Mouse (Mus musculus) embryonic facial prominence, embryonic 15.5 days (tissue): Measurements from ENCODE around the gene Sipa1l1. TPM values are rescaled to one million over a fixed set of nuclear protein-coding genes. Genes with fewer than 3 reads are reported as not detected.

Experiments used
- ATAC-seq: fragments of 200-750 bp; cut with Nextera tagmentation; 2 replicates; pipeline ENCODE4 v1.8.0; 2017; ENCODE audit warnings: low read depth, moderate TSS enrichment; ENCODE audit not compliant: insufficient number of reproducible peaks, low FRiP score, low TSS enrichment
- H3K27ac ChIP-seq: fragments of 300-500 bp; sonication (generic); replicated peaks from 2 replicates; pipeline ENCODE4 v1.5.1; 2015; ENCODE audit warnings: mild to moderate bottlenecking, inconsistent platforms
- H3K27me3 ChIP-seq: fragments of 300-500 bp; sonication (generic); 2 replicates; pipeline ENCODE4 v1.6.1; 2015; ENCODE audit warnings: inconsistent platforms
- H3K36me3 ChIP-seq: fragments of 300-500 bp; sonication (generic); 2 replicates; pipeline ENCODE4 v1.6.1; 2015; ENCODE audit warnings: mild to moderate bottlenecking, inconsistent platforms
- H3K4me1 ChIP-seq: fragments of 300-500 bp; sonication (generic); 2 replicates; pipeline ENCODE4 v1.6.1; 2015; ENCODE audit warnings: inconsistent platforms
- H3K4me2 ChIP-seq: fragments of 300-500 bp; sonication (generic); replicated peaks from 2 replicates; pipeline ENCODE4 v1.6.1; 2015; ENCODE audit warnings: mild to moderate bottlenecking, inconsistent platforms
- H3K4me3 ChIP-seq: fragments of 300-500 bp; sonication (generic); replicated peaks from 2 replicates; pipeline ENCODE4 v1.5.1; 2015; ENCODE audit warnings: mild to moderate bottlenecking, inconsistent platforms
- H3K9ac ChIP-seq: fragments of 300-500 bp; sonication (generic); 2 replicates; pipeline ENCODE4 v1.6.1; 2015; ENCODE audit warnings: inconsistent platforms
- H3K9me3 ChIP-seq: fragments of 300-500 bp; sonication (generic); replicated peaks from 2 replicates; pipeline ENCODE4 v1.6.1; 2016; ENCODE audit warnings: inconsistent platforms
- WGBS: fragments of 180-500 bp; shearing (Covaris S2); methylation state at CpG from one replicate; pipeline ENCODE4 v1.1.7; 2015; 5-methylcytosine and 5-hydroxymethylcytosine counted together
- polyA plus RNA-seq: library from polyadenylated mRNA; unstranded; fragments of >200 nt; fragmentation: Nextera tagmentation; extraction: Ambion mirVana; gene quantifications from 2 replicates; pipeline ENCODE4 v1.2.1, GENCODE M21; 2015

Sipa1l1 gene
- polyA plus RNA-seq, 1 experiment from 2014 or later, result 29.8 TPM

DNA sequence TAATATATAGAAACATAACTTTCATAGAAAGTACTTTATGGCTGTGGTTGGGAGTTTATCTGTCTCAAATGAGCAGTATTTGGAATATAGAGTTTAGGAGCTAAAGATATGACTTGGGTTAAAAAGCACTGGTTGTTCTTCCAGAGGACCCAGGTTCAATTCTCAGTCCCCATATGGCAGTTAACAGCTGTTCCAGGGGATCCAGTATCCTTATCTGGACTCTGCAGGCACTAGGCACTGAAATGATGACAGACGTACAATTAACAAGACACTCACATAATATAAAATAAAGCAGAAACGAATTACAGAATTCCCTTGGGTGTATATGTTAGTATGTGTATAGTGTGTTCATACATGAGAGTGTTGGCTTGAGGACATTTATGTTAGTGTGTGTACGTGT is 64.1 kb downstream of the Sipa1l1 start:
- H3K4me1 ChIP-seq, result peaks cover 20% of the 10 kb centered on the region; the same call in 1 of the 2 replicates
- H3K4me2 ChIP-seq, result no peak overlapping the region
- no peaks in the 10 kb centered on the region for H3K9me3 ChIP-seq
- no peaks in the 10 kb centered on the region for H3K27me3 ChIP-seq
- no peak overlapping the region for H3K27ac ChIP-seq
- no peak overlapping the region for H3K4me3 ChIP-seq
- 82% methylated on average over 3 of the region's 3 CpGs for WGBS
- H3K9ac ChIP-seq, result no peak overlapping the region
- H3K36me3 ChIP-seq, result no peaks in the 10 kb centered on the region
- no peak for ATAC-seq

DNA sequence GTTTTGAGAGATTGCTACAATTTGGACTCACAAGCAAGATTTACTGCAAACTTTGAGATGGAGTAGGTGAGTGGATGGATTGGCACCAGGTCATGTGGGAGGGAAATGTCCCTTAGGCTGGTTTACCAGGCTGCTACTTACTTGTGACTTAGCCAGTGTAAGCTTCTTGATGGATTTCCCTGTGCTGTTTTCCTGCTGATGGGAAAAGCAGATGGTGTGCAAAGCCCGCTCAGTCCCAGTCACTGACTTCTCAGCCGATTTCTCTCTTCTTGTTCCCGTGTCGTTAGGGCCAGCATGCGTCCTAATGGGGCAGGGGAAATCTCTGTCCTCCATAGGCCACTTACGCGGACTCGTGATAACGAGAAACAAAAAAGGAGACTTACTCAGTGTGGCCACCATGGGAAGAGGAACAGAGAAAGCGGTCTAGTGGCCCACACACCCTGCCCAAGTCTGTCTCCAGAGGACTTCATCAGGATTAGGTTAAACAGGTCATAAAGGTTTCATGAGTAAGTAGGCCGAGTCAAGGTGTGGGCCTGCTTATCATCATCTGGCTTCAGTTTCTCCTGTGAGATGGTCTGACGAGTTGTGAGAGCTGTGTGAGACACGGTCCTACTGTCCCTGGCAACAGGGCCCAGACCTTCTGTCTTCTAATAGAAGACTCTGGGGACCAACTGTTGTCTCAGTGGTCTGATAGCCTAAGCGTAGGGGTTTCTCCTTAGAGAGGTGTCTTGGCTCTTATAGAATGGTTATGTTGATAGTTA is 65.5 kb downstream of the Sipa1l1 start:
- H3K27ac ChIP-seq, result no peak overlapping the region
- H3K36me3 ChIP-seq, result no peaks in the 10 kb centered on the region
- 85% methylated on average over 14 of the region's 14 CpGs for WGBS
- H3K9ac ChIP-seq, result no peak overlapping the region
- peaks cover 20% of the 10 kb centered on the region; the same call in 1 of the 2 replicates for H3K4me1 ChIP-seq
- no peak overlapping the region for H3K4me2 ChIP-seq
- H3K9me3 ChIP-seq, result no peaks in the 10 kb centered on the region
- no peaks in the 10 kb centered on the region for H3K27me3 ChIP-seq
- ATAC-seq, result no peak
- no peak overlapping the region for H3K4me3 ChIP-seq

DNA sequence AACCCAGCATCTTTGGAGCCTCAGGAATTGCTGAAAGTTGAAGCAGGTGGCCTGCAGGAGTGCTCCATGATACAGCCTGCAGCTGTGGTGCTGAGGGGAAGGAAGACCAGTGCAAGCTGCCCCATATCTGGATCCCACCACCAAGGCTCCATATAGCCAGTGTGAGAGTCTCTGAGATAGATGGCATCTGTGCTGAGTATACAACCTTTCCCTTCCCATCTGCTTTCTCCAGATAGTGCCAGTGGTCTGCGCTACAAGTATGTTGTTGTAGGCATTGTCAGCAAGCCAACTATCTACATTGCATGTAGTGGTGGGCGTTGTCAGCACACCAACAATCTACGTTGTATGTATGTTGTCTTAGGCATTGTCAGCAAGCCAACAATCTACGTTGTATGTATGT is 68.0 kb downstream of the Sipa1l1 start:
- Histone ChIP-seq H3K4me3 (no peak overlapping the region), H3K27ac (no peak overlapping the region), H3K4me1 (peaks cover 5% of the 10 kb centered on the region; the same call in 1 of the 2 replicates), H3K4me2 (no peak overlapping the region), H3K9me3 (no peaks in the 10 kb centered on the region), H3K27me3 (no peaks in the 10 kb centered on the region), H3K9ac (no peak overlapping the region), H3K36me3 (no peaks in the 10 kb centered on the region)
- ATAC-seq, result no peak
- 86% methylated on average over 4 of the region's 4 CpGs for WGBS

DNA sequence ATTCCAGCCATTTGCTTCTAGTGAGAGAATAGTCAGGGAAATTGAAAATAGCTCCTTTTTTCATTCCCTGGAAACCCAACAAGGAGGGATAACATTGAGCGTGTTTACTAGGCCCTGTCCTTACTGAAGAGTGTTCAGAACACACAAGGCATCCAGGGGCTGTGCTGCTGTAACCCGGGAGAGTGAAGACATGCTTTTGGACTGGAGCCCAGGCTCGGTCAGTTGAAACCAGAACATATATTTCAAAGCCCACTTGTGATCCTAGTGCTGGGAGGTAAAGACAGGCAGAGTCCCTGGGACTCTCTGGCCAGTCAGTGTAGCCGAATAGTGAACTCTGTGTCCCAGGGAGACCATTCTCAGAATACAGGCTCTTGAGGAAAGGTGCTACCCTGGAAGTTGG is 68.8 kb downstream of the Sipa1l1 start:
- 60% methylated on average over 4 of the region's 4 CpGs for WGBS
- no peak for ATAC-seq

DNA sequence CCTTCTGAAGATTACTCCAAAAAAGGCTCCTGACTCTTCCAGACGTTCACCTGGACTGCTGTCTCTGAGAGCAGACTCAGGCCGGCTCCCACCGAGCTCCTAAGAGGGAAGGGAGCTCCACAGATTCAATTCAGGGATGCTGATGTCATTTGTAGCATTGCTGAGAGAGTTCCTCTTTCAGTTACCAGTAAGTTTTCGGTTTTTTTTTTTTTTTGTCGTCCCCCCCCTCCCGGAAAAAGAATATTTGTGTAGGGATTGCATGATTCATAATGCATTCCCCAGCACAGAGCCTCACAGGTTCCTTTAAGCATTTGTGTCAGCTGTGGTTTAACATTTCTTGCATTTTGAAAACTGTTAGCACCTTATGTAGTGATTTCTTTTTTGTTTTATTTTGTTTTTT is 71.6 kb downstream of the Sipa1l1 start:
- 70% methylated on average over 6 of the region's 6 CpGs for WGBS
- Histone ChIP-seq H3K27ac (no peak overlapping the region), H3K9ac (no peak overlapping the region), H3K9me3 (no peaks in the 10 kb centered on the region), H3K4me3 (no peak overlapping the region), H3K4me1 (0 out of 2 replicates have a peak, but pooled peaks cover 5% of the 10 kb centered on the region), H3K4me2 (no peak overlapping the region), H3K27me3 (no peaks in the 10 kb centered on the region), H3K36me3 (no peaks in the 10 kb centered on the region)
- no peak for ATAC-seq

More for the DNA sequence above, 68.8 kb downstream of the Sipa1l1 start:
- Histone ChIP-seq H3K4me1 (no peaks in the 10 kb centered on the region), H3K27me3 (no peaks in the 10 kb centered on the region), H3K9ac (no peak overlapping the region), H3K36me3 (no peaks in the 10 kb centered on the region), H3K9me3 (no peaks in the 10 kb centered on the region), H3K4me3 (no peak overlapping the region), H3K4me2 (no peak overlapping the region), H3K27ac (no peak overlapping the region)

DNA sequence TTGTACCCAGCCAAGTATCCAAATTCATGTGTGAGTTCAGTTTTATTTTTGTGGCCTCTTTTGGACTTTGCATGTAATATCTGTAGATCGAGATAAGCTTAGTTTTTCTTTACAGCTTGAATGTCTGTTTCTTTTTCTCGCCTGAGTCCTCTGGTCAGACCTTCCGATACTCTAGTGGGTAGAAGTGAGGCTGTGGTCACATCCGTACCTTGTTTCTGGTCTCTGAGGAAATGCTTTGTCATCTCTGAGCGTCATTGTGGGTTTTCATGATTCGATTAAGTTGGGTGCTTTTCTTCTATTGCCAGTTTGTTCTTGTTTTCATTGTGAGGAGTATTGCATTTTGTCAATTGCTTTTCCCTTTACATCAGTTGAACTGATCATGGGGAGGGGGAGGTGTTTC is 76.1 kb downstream of the Sipa1l1 start:
- ATAC-seq, result no peak

DNA sequence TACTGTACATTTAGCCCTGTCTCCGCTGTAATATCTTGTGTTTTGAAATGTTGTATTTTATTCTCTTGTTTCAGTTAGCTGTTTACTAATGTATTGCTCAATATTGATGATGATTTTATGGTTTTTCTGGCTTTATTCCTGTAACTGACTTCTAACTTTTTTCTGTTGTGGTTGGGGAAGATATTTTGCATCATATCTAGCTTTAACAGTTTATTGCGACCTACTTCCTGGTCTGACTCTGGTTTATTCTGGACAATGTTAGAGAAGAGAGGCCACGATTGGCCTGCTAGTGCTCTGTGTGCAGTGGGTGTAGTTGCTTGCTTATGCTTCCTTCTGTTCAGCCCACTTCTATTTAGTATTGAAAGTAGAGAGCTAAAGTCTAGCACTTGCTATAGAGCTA is 77.3 kb downstream of the Sipa1l1 start:
- Histone ChIP-seq H3K9me3 (no peaks in the 10 kb centered on the region), H3K9ac (no peak overlapping the region), H3K27ac (no peak overlapping the region), H3K27me3 (no peaks in the 10 kb centered on the region), H3K4me3 (no peak overlapping the region), H3K4me1 (0 out of 2 replicates have a peak, but pooled peaks cover 11% of the 10 kb centered on the region), H3K36me3 (no peaks in the 10 kb centered on the region), H3K4me2 (no peak overlapping the region)
- WGBS, result 74% methylated on average over 3 of the region's 3 CpGs
- no peak for ATAC-seq

More for the DNA sequence above, 76.1 kb downstream of the Sipa1l1 start:
- H3K9me3 ChIP-seq, result no peaks in the 10 kb centered on the region
- WGBS, result 73% methylated on average over 6 of the region's 6 CpGs
- 0 out of 2 replicates have a peak, but pooled peaks cover 11% of the 10 kb centered on the region for H3K4me1 ChIP-seq
- no peaks in the 10 kb centered on the region for H3K27me3 ChIP-seq
- no peaks in the 10 kb centered on the region for H3K36me3 ChIP-seq
- H3K4me3 ChIP-seq, result no peak overlapping the region
- no peak overlapping the region for H3K27ac ChIP-seq
- H3K4me2 ChIP-seq, result no peak overlapping the region
- no peak overlapping the region for H3K9ac ChIP-seq

DNA sequence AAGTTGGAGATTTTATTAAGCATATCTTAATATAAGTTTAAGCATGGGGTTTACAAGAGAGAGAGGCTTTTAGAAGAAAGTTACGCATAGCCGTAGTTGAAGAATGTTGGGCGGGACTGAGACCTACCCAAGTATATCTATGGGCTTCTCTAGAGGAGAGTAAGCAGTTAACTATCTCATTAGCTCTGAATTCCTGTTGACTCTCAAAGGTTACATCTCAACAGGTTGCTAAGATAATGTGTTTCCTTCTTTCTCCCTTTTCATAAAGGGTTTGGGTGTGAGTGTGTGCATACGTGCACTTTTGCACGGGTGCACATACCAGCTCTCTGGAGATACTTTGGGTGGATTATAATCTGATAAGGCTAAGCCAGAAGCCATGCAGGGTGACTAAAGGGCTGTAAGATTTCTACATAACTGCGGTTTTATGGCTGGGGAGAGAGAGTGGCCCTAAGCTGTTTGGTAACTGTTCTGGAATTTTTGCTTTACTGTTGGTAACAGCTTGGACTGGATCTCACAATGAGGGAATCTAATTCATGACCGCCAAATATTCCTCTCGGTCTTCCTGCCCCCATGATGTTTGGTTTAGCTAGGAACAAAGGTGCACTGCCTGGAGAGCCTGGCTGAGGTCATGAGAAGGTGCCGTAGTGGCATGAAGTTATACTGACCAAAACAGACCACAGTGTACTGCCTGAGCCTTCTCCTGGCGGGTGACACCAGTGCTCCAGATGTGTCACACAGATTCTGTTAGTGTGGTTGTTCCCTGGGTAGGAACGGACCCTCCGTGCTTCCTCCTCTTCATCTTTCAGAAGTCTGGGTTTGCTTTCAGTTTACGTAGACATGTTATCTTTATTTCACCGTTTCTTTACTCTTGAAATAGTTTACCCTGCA is 78.5 kb downstream of the Sipa1l1 start:
- Histone ChIP-seq H3K4me2 (no peak overlapping the region), H3K36me3 (no peaks in the 10 kb centered on the region), H3K4me3 (no peak overlapping the region), H3K27ac (no peak overlapping the region), H3K9me3 (no peaks in the 10 kb centered on the region), H3K4me1 (0 out of 2 replicates have a peak, but pooled peaks cover 11% of the 10 kb centered on the region), H3K27me3 (no peaks in the 10 kb centered on the region), H3K9ac (no peak overlapping the region)
- no peak for ATAC-seq
- WGBS, result 88% methylated on average over 14 of the region's 14 CpGs

DNA sequence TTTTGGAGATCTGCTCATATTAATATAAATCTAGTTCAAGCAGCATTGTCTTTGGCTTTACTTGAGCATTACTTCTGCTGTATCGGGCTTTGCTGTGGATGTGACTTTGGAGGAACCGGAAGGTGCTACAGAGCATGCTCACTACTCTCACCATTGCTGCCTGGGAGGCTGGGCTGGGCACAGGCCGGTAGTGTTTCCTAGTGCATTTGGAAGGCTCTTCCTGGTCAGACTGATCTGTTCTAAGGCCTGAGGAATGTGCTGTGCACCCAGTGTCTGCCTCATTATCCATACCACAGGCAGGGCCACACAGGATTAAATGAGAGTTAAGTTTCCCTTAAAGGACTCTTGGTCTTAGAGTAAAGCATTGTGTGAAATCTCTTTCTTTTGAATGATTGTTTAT is 79.4 kb downstream of the Sipa1l1 start:
- Histone ChIP-seq H3K36me3 (no peaks in the 10 kb centered on the region), H3K27me3 (no peaks in the 10 kb centered on the region), H3K4me2 (no peak overlapping the region), H3K4me1 (0 out of 2 replicates have a peak, but pooled peaks cover 11% of the 10 kb centered on the region), H3K27ac (no peak overlapping the region), H3K9me3 (no peaks in the 10 kb centered on the region), H3K9ac (no peak overlapping the region), H3K4me3 (no peak overlapping the region)
- no peak for ATAC-seq
- WGBS, result 80% methylated on average over 3 of the region's 3 CpGs

DNA sequence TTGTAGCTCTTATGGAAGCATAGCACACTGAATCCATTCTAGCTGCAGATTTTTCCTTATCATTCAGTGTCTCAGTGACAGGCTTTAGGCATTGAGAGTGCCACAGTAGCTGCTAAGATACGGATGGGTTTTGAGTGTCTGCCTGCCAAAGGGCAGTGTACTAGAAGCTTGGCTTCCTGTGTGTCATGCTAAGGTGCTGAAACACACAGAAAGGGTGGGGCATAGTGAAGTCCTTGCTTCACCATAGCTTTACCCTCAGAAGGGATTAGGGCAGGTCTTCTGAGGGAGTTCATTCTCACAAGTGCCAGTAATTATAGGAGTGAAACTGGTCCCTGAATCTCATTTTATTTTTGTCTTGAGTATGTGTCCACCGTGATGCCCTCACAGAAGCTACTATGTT is 82.2 kb downstream of the Sipa1l1 start:
- H3K9me3 ChIP-seq, result no peaks in the 10 kb centered on the region
- no peaks in the 10 kb centered on the region for H3K27me3 ChIP-seq
- no peak for ATAC-seq
- H3K4me2 ChIP-seq, result no peak overlapping the region
- no peak overlapping the region for H3K4me3 ChIP-seq
- 0 out of 2 replicates have a peak, but pooled peaks cover 2% of the 10 kb centered on the region for H3K4me1 ChIP-seq
- no peaks in the 10 kb centered on the region for H3K36me3 ChIP-seq
- no peak overlapping the region for H3K9ac ChIP-seq
- WGBS, result 87% methylated on average over 2 of the region's 2 CpGs
- H3K27ac ChIP-seq, result no peak overlapping the region

DNA sequence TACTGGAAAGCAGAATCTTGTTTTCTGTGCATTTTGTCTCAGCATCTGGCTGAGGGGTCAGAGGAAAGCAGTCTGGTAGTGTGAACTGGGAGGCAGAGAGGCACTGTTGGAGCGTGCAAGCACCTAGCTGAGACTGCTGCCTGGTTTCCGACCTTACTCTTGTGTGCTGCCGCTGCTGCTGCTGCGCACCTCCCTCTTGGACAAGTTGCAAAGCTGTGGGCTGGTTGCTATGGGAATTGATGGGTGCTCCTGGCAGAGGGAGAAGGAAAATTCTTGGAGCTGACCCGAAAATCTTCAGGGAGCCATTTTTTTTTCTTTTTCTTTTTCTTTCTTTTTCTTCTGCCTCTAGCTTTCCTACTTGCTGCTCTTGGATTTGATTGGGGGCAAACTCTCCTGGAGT is 85.0 kb downstream of the Sipa1l1 start:
- H3K9me3 ChIP-seq, result no peaks in the 10 kb centered on the region
- H3K4me3 ChIP-seq, result no peak overlapping the region
- no peak overlapping the region for H3K9ac ChIP-seq
- no peak overlapping the region for H3K4me2 ChIP-seq
- H3K27ac ChIP-seq, result no peak overlapping the region
- no peak for ATAC-seq
- H3K4me1 ChIP-seq, result peaks cover 4% of the 10 kb centered on the region; the same call in 1 of the 2 replicates
- no peaks in the 10 kb centered on the region for H3K36me3 ChIP-seq
- H3K27me3 ChIP-seq, result no peaks in the 10 kb centered on the region
- 78% methylated on average over 5 of the region's 5 CpGs for WGBS
